Mouse (Mus musculus) testis, adult 2 months (tissue): ENCODE measurements around the gene Il17ra.

Experiments
- CTCF ChIP-seq: fragments of 200-500 bp; IDR thresholded peaks from 2 replicates; pipeline ENCODE4 v1.5.1; 2012; ENCODE audit warnings: low read depth, mild to moderate bottlenecking, inconsistent platforms, low read length, moderate library complexity; ENCODE audit not compliant: control insufficient read depth, insufficient read depth, insufficient replicate concordance
- POLR2A ChIP-seq: fragments of 200-500 bp; IDR thresholded peaks from 2 replicates; pipeline ENCODE4 v1.6.1; 2012; ENCODE audit warnings: low read depth, mild to moderate bottlenecking, inconsistent platforms, low read length, moderate library complexity; ENCODE audit not compliant: control insufficient read depth

DNA sequence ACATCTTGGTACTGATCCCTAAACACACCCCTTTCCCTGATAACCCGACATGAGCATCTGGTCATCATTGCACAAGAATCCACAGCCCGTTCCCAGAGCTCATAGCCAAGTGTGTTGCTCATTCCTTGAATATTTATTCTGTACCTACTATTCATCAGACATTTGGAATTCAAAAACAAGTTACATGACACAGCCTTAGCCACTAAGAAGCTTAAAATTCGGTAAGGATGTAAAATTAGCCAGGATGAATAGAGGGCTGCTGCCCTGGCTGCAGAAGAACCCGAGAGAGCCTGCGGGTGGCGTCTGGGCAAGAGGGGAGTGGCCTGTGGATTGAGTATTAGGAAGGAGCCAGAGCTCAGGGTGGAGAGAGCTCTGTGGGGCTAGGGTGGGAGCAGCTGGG lies 19.7 kb downstream of the Il17ra start:
- no peak for TF ChIP-seq CTCF
- no peak for TF ChIP-seq POLR2A
